Mouse (Mus musculus) forebrain, embryonic 13.5 days (tissue): Measurements from ENCODE around the gene Usp25. TPM values are rescaled to one million over a fixed set of nuclear protein-coding genes. Genes with fewer than 3 reads are reported as not detected.

Source experiments
- ATAC-seq: fragments of 200-750 bp; cut with Nextera tagmentation; 2 replicates; pipeline ENCODE4 v1.8.0; 2017
- H3K27ac ChIP-seq: fragments of 300-500 bp; sonication (generic); 2 replicates; pipeline ENCODE4 v1.5.1; 2015; ENCODE audit warnings: inconsistent platforms, mild to moderate bottlenecking, moderate library complexity
- H3K27me3 ChIP-seq: fragments of 300-500 bp; sonication (generic); 2 replicates; pipeline ENCODE4 v1.6.1; 2015; ENCODE audit warnings: mild to moderate bottlenecking, inconsistent platforms
- H3K36me3 ChIP-seq: fragments of 300-500 bp; sonication (generic); 2 replicates; pipeline ENCODE4 v1.6.1; 2015; ENCODE audit warnings: mild to moderate bottlenecking, inconsistent platforms; ENCODE audit not compliant: poor library complexity, severe bottlenecking
- H3K4me1 ChIP-seq: fragments of 300-500 bp; sonication (generic); 2 replicates; pipeline ENCODE4 v1.6.1; 2015; ENCODE audit warnings: inconsistent platforms
- H3K4me2 ChIP-seq: fragments of 300-500 bp; sonication (generic); 2 replicates; pipeline ENCODE4 v1.6.1; 2015; ENCODE audit warnings: inconsistent platforms, mild to moderate bottlenecking, moderate library complexity
- H3K4me3 ChIP-seq: fragments of 300-500 bp; sonication (generic); 2 replicates; pipeline ENCODE4 v1.5.1; 2015; ENCODE audit warnings: mild to moderate bottlenecking, inconsistent platforms
- H3K9ac ChIP-seq: fragments of 300-500 bp; sonication (generic); 2 replicates; pipeline ENCODE4 v1.6.1; 2015; ENCODE audit warnings: mild to moderate bottlenecking, inconsistent platforms
- H3K9me3 ChIP-seq: fragments of 300-500 bp; sonication (generic); replicated peaks from 2 replicates; pipeline ENCODE4 v1.6.1; 2016; ENCODE audit warnings: inconsistent platforms
- WGBS: fragments of 180-500 bp; shearing (Covaris S2); methylation state at CpG from one replicate; pipeline ENCODE4 v1.1.7; 2015; 5-methylcytosine and 5-hydroxymethylcytosine counted together
- polyA plus RNA-seq: library from polyadenylated mRNA; unstranded; fragments of >200 nt; fragmentation: Nextera tagmentation; extraction: Ambion mirVana; gene quantifications from 2 replicates; pipeline ENCODE4 v1.2.1, GENCODE M21; 2015

The Usp25 gene
- polyA plus RNA-seq, 1 experiment from 2014 or later = 12.2 TPM

DNA sequence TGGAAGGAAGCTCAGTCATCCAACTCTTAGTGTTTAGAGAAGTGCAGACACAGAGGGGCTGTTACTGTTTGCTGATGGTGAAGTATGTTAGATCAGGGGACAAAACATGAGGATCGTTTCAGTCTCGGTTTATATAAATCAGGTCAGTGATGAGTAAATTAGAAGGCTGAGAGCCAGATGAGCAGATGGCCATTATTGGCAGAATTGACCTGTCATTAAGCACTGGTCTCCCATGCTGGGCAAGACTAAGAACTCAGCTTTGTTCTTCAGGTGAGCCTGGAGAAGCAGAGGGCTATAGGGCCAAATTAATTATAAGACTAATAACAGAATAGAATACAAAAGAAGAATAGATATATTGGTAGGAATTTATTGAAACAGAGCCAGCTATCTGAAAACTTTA, 140.3 kb downstream of the Usp25 start:
- Histone ChIP-seq H3K9me3 (no peaks in the 10 kb centered on the region), H3K4me3 (no peak overlapping the region), H3K4me1 (no peaks in the 10 kb centered on the region), H3K4me2 (no peak overlapping the region), H3K27me3 (no peaks in the 10 kb centered on the region), H3K27ac (no peak overlapping the region), H3K36me3 (no peaks in the 10 kb centered on the region), H3K9ac (no peak overlapping the region)
- no peak for ATAC-seq
- WGBS = 54% methylated on average over 2 of the region's 2 CpGs

GRCm38 (mm10) chr16:77154831-77155230, 141.3 kb downstream of the Usp25 start:
- no peaks in the 10 kb centered on the region for H3K9me3 ChIP-seq
- no peak overlapping the region for H3K4me2 ChIP-seq
- 88% methylated on average over 1 of the region's 1 CpGs for WGBS
- H3K4me3 ChIP-seq = no peak overlapping the region
- H3K4me1 ChIP-seq = no peaks in the 10 kb centered on the region
- H3K36me3 ChIP-seq = no peaks in the 10 kb centered on the region
- no peak overlapping the region for H3K27ac ChIP-seq
- no peak overlapping the region for H3K9ac ChIP-seq
- no peak for ATAC-seq
- H3K27me3 ChIP-seq = no peaks in the 10 kb centered on the region
